Mouse (Mus musculus) mesoderm, embryonic 11.5 days (tissue): ENCODE data around the gene Muc1.
"Not testable (repeated sequence)": the region's sequence is repeated elsewhere in the genome, so short reads cannot be mapped to it uniquely, and the experiment has no call there.

Experiments used
- DNase-seq: peaks from one replicate; pipeline ENCODE4 v3.0.0-alpha.2; 2012; ENCODE audit warnings: low read depth, low spot score

Muc1 gene

GRCm38 (mm10) chr3:89209731-89210130 is 19.1 kb upstream of the Muc1 start:
- no peak for DNase-seq

GRCm38 (mm10) chr3:89210162-89210561 is 18.7 kb upstream of the Muc1 start:
- no peak for DNase-seq

DNA sequence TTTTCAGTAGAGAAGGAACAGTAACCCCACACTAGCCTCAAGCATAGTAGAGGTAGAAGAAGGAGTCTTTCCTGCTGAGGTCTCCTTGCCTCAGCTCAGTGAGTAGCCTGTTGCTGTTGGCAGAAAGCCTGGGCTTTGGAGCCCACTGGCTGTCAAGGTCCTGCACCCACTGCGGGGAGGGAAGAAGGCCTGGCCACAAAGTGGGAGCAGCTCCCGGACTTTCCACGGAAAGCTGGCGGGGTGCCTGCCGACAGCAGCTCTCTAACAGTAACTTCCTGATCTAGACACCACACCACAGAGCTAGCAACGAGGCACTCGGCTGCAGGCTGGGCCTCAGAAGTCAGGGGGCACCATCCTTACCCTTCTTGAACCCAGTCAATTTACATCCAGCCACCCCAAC is 18.1 kb upstream of the Muc1 start:
- no peak for DNase-seq

GRCm38 (mm10) chr3:89213803-89214530 is 14.9 kb upstream of the Muc1 start:
- DNase-seq = peak; percentile 95

DNA sequence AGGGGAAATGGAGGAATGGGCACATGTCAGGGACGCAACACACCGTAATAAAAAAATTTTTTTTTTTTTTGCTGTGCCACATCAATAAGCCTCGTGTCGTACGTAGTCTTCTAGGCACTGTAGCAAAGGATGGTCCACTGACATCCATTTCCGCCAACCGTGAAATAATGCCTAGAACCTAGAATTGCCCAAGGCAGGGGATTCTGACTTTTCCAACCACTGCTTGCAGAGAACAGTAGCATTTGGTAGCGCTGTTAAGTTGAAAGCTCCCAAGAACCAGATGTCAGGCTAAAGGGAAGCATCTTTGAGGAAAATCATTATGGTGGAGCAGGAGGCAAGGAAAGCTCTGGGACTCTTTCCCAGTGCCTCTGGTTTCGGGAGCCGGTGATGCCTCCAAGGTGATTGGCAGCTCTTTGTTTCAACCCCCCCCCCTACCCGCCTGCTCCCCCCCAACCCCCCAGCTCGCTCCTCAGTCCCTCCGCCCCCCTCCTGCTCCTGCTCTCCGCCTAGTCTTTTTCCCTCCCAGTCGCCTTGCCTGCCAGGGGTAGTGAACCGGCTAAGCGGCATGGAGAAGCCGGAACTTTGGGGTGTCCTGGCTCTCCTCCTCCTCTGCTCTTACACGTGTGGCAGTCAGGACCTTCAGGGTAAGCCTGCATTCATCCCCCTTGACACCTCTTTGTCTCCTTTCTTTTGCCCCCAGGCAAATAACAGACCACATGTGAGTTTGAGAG is 14.0 kb upstream of the Muc1 start, which contains the start of gene Thbs3:
Thbs3 (plus strand) TSS at position 500 of the 731 bp plus-strand sequence.
- DNase-seq = peak; percentile 60

GRCm38 (mm10) chr3:89215853-89216252 is 13.0 kb upstream of the Muc1 start:
- peak; percentile 92 for DNase-seq

- DNase-seq = not testable (repeated sequence)
Measured at GRCm38 (mm10) chr3:89216407-89216806, 12.4 kb upstream of the Muc1 start.

DNA sequence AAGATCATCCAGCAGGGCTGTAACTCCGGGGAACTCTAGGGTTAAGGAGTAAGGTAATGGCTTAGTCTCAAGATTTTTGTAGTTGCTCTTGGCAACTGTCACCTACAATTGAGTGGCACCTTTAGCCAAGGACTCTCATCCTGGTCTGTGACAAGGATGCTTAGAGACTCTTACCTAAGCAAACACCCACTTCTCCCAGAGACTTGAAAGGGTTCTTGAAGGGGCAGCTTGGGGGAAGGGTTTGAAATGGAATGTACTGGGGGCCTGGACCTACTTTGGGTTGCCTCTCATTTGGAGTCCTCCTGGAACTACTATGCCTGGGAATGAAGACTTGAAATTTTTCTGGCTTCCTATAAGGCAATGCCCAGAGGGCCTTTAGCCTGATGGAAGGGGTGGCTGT is 10.6 kb upstream of the Muc1 start:
- no peak for DNase-seq

DNA sequence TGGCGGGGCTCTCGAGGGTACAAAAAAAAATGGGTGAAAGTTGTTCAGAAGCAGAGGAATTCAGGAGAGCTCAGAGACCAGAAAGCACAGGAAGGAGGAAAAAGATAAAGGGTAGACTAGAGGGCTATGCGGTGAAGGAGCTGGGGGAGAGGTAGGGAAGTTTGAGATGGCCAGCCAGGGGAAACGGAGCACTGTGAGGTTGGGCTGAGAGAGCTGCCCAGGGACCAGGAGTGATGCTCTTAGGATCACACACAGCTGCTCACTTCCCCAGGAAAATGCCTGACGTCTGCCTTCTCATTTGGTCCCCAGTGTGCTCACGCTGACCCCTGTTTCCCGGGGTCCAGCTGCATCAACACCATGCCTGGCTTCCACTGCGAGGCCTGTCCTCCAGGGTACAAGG is 9.3 kb upstream of the Muc1 start:
- no peak for DNase-seq

GRCm38 (mm10) chr3:89221167-89221566 is 7.7 kb upstream of the Muc1 start:
- no peak for DNase-seq

- DNase-seq = no peak
Measured at GRCm38 (mm10) chr3:89224796-89225195, 4.1 kb upstream of the Muc1 start.

GRCm38 (mm10) chr3:89225321-89225815 is 3.5 kb upstream of the Muc1 start:
- no peak for DNase-seq

DNA sequence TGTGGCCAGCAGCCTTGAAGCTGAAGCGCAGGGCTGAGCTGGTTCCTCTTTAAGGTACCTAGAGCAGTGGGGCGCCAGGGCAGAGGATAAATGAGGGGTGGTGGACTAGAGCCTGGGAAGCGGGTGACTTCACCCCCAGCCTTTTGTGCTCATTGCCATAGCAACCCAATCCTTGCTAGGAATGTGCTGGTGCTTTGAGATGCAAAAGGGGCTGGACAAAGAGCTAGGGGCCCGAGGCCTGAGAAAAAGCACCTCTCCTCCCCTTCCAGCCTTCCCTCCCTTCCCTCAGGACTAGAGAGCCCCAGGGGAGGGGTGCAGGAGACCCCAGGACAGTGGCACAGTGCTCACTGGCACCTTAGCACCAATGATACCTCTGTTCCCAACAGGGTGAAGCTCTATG is 2.9 kb upstream of the Muc1 start:
- DNase-seq = peak; percentile 84

GRCm38 (mm10) chr3:89226361-89226760 is 2.5 kb upstream of the Muc1 start:
- DNase-seq = no peak

GRCm38 (mm10) chr3:89226900-89227299 is 2.0 kb upstream of the Muc1 start, which contains the start of gene Mtx1:
TSS of gene Mtx1 (minus strand) at chr3:89227088.
- no peak for DNase-seq

- peak; percentile 96 for DNase-seq
Measured at GRCm38 (mm10) chr3:89227307-89228179, 1.3 kb upstream of the Muc1 start.

DNA sequence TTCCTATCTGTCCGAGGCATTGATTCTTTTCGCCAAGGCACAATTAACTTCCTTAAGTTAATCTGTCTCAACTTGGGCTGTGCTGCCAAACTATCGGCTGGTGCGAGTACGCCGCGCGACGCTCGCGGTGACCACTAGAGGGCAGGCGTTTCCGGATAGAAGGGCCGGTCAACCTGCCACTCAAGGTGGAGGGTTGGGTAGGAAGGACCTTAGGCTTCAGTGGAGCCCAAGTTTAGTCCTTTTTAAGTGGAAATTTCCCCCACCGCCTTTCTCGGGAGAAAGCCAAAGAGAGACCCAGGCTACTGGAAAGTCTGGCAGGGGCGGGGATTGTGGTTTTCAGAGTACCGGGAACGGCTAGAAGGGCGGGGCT is 692 bp upstream of the Muc1 start:
- DNase-seq = peak; percentile 84

DNA sequence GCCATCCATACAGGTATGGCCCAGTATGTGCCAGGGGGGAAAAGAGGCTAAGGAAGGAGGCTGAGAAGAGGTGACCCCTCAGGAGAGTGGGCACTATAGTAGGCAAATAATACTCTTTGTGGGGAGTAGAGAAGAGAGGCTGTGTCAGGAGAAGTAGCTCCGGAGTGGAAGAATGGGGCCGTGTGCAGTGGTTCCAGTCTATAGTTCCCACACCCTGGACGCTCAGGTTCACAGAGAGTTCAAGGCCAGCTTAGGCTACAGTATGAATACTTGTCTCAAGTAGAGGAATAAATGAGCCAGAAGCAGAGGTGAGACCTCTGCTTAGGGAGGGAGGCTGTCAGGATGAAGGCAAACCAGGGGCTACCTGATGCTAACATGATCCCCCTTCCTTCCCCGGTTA is 419 bp downstream of the Muc1 start:
- DNase-seq = no peak

- DNase-seq = no peak
Measured at GRCm38 (mm10) chr3:89230561-89230960, 1.7 kb downstream of the Muc1 start.

DNA sequence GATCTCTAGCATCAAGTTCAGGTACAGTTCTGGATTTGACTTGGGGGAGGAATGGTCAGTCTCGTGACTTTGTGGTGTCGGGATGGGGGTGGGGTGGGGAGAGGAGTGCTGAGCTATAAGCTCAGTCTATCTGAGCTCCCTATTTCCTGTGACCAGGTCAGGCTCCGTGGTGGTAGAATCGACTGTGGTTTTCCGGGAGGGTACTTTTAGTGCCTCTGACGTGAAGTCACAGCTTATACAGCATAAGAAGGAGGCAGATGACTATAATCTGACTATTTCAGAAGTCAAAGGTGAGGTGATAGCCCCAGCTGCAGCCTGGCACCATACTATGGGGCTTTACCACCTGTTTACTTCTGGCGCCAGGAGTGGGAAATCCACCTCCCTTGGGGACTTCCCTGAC is 2.5 kb downstream of the Muc1 start:
- no peak for DNase-seq

DNA sequence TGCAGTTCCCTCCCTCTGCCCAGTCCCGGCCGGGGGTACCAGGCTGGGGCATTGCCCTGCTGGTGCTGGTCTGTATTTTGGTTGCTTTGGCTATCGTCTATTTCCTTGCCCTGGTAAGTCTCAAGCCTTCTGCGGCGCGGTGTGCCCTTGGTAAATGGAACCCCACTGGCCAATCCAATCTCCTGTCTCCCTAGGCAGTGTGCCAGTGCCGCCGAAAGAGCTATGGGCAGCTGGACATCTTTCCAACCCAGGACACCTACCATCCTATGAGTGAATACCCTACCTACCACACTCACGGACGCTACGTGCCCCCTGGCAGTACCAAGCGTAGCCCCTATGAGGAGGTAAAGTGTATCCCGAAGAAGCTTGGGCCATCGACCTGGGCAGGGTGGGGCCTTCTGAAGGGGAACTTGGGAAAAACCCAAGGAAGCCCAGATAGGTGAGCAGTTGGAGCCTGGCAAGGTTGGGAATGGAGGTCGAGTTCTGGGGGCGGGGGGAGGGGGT is 3.0 kb downstream of the Muc1 start:
- DNase-seq = no peak

DNA sequence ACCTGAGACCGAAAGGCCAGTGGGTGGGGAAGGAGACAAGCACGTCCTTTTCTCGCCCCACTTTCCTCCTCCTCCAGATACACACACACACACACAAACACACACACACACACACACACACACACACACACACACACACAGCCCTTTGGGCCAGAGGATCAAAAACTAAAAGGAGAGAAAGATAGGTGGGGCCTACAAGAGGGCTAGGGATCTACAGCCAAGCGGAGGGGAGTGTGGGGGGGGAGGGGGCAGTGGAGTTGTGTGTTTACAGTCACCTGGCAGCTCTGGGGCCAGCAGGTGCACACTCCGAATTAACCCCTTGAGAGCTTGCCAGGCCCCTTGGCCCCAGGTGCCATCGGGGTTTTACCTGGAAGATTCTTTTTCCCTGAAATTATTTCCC is 3.8 kb downstream of the Muc1 start:
- no peak for DNase-seq
